Mouse (Mus musculus): ENCODE results near the gene Cog5. TPM values are rescaled to one million over a fixed set of nuclear protein-coding genes. Genes with fewer than 3 reads are reported as not detected.

Cog5 gene
- polyA plus RNA-seq, 1 experiment from 2014 or later, result 29.7 TPM

- Histone ChIP-seq H3K4me3 (replicated peaks) (peak overlapping the region; percentile 81), H3K4me2 (peak overlapping the region; percentile 73), H3K9ac (peak overlapping the region; percentile 68), H3K27me3 (replicated peaks) (no peaks in the 10 kb centered on the region), H3K36me3 (no peaks in the 10 kb centered on the region), H3K27ac (peak overlapping the region; percentile 91), H3K4me1 (peaks cover 3% of the 10 kb centered on the region; the same call in 1 of the 2 replicates), H3K9me3 (no peaks in the 10 kb centered on the region)
- peak; percentile 76 for ATAC-seq (ENCODE audit: insufficient read depth, low FRiP score, low read depth)
- under 1% methylated on average over 29 of the region's 29 CpGs for WGBS
Measured at GRCm38 (mm10) chr12:31654965-31655477, 352 bp downstream of the Cog5 start.

- H3K4me2 ChIP-seq, result no peak overlapping the region
- no peak overlapping the region for H3K4me3 ChIP-seq (replicated peaks)
- no peak overlapping the region for H3K9ac ChIP-seq
- peaks cover 3% of the 10 kb centered on the region; the same call in 1 of the 2 replicates for H3K4me1 ChIP-seq
- H3K27me3 ChIP-seq (replicated peaks), result no peaks in the 10 kb centered on the region
- 0 out of 2 replicates have a peak, but pooled peaks cover under 1% of the 10 kb centered on the region for H3K36me3 ChIP-seq
- no peak for ATAC-seq (ENCODE audit: insufficient read depth, low FRiP score, low read depth)
- H3K9me3 ChIP-seq, result no peaks in the 10 kb centered on the region
- H3K27ac ChIP-seq, result no peak overlapping the region
- WGBS, result 95% methylated on average over 2 of the region's 2 CpGs
Measured at GRCm38 (mm10) chr12:31656841-31657240, 2.2 kb downstream of the Cog5 start.

GRCm38 (mm10) chr12:31665999-31666398 lies 11.3 kb downstream of the Cog5 start:
- Histone ChIP-seq H3K4me1 (no peaks in the 10 kb centered on the region), H3K4me2 (no peak overlapping the region), H3K9me3 (no peaks in the 10 kb centered on the region), H3K36me3 (0 out of 2 replicates have a peak, but pooled peaks cover 2% of the 10 kb centered on the region), H3K9ac (no peak overlapping the region), H3K4me3 (replicated peaks) (no peak overlapping the region), H3K27ac (no peak overlapping the region), H3K27me3 (replicated peaks) (no peaks in the 10 kb centered on the region)
- ATAC-seq (ENCODE audit: insufficient read depth, low FRiP score, low read depth), result no peak
- 72% methylated on average over 6 of the region's 6 CpGs for WGBS

- H3K36me3 ChIP-seq, result no peaks in the 10 kb centered on the region
- no peak overlapping the region for H3K4me2 ChIP-seq
- H3K4me3 ChIP-seq (replicated peaks), result no peak overlapping the region
- no peaks in the 10 kb centered on the region for H3K9me3 ChIP-seq
- ATAC-seq (ENCODE audit: insufficient read depth, low FRiP score, low read depth), result no peak
- no peaks in the 10 kb centered on the region for H3K27me3 ChIP-seq (replicated peaks)
- no peak overlapping the region for H3K9ac ChIP-seq
- H3K4me1 ChIP-seq, result no peaks in the 10 kb centered on the region
- WGBS, result 75% methylated on average over 3 of the region's 3 CpGs
- H3K27ac ChIP-seq, result no peak overlapping the region
Measured at GRCm38 (mm10) chr12:31667187-31667586, 12.5 kb downstream of the Cog5 start.

- H3K4me3 ChIP-seq (replicated peaks), result no peak overlapping the region
- no peaks in the 10 kb centered on the region for H3K9me3 ChIP-seq
- ATAC-seq (ENCODE audit: insufficient read depth, low FRiP score, low read depth), result no peak
- 93% methylated on average over 3 of the region's 3 CpGs for WGBS
- no peak overlapping the region for H3K27ac ChIP-seq
- no peak overlapping the region for H3K9ac ChIP-seq
- no peaks in the 10 kb centered on the region for H3K36me3 ChIP-seq
- no peaks in the 10 kb centered on the region for H3K27me3 ChIP-seq (replicated peaks)
- no peak overlapping the region for H3K4me2 ChIP-seq
- no peaks in the 10 kb centered on the region for H3K4me1 ChIP-seq
Measured at GRCm38 (mm10) chr12:31686679-31687078, 32.0 kb downstream of the Cog5 start.

- Histone ChIP-seq H3K4me1 (no peaks in the 10 kb centered on the region), H3K4me3 (replicated peaks) (no peak overlapping the region), H3K9ac (no peak overlapping the region), H3K9me3 (no peaks in the 10 kb centered on the region), H3K36me3 (no peaks in the 10 kb centered on the region), H3K27me3 (replicated peaks) (no peaks in the 10 kb centered on the region), H3K4me2 (no peak overlapping the region), H3K27ac (no peak overlapping the region)
- WGBS, result 91% methylated on average over 1 of the region's 1 CpGs
- ATAC-seq (ENCODE audit: insufficient read depth, low FRiP score, low read depth), result no peak
Measured at GRCm38 (mm10) chr12:31693278-31693677, 38.6 kb downstream of the Cog5 start.

- 59% methylated on average over 5 of the region's 5 CpGs for WGBS
- no peaks in the 10 kb centered on the region for H3K4me1 ChIP-seq
Measured at GRCm38 (mm10) chr12:31700623-31701347, 46.1 kb downstream of the Cog5 start.

GRCm38 (mm10) chr12:31701411-31701810 lies 46.7 kb downstream of the Cog5 start:
- Histone ChIP-seq H3K9me3 (no peaks in the 10 kb centered on the region), H3K9ac (no peak overlapping the region), H3K4me2 (no peak overlapping the region), H3K4me1 (no peaks in the 10 kb centered on the region), H3K27ac (no peak overlapping the region), H3K27me3 (replicated peaks) (no peaks in the 10 kb centered on the region), H3K36me3 (no peaks in the 10 kb centered on the region), H3K4me3 (replicated peaks) (no peak overlapping the region)
- ATAC-seq (ENCODE audit: insufficient read depth, low FRiP score, low read depth), result no peak
- WGBS, result 64% methylated on average over 5 of the region's 5 CpGs

More at GRCm38 (mm10) chr12:31700623-31701347, 46.1 kb downstream of the Cog5 start:
- H3K36me3 ChIP-seq, result no peaks in the 10 kb centered on the region
- no peak overlapping the region for H3K4me2 ChIP-seq
- no peak overlapping the region for H3K27ac ChIP-seq
- H3K4me3 ChIP-seq (replicated peaks), result no peak overlapping the region
- no peak overlapping the region for H3K9ac ChIP-seq
- no peak for ATAC-seq (ENCODE audit: insufficient read depth, low FRiP score, low read depth)
- no peaks in the 10 kb centered on the region for H3K9me3 ChIP-seq
- no peaks in the 10 kb centered on the region for H3K27me3 ChIP-seq (replicated peaks)

- H3K9me3 ChIP-seq, result no peaks in the 10 kb centered on the region
- H3K36me3 ChIP-seq, result no peaks in the 10 kb centered on the region
- H3K27ac ChIP-seq, result no peak overlapping the region
- no peaks in the 10 kb centered on the region for H3K27me3 ChIP-seq (replicated peaks)
- 83% methylated on average over 6 of the region's 6 CpGs for WGBS
- H3K4me2 ChIP-seq, result no peak overlapping the region
- no peaks in the 10 kb centered on the region for H3K4me1 ChIP-seq
- no peak overlapping the region for H3K4me3 ChIP-seq (replicated peaks)
- ATAC-seq (ENCODE audit: insufficient read depth, low FRiP score, low read depth), result no peak
- H3K9ac ChIP-seq, result no peak overlapping the region
Measured at GRCm38 (mm10) chr12:31703904-31704303, 49.2 kb downstream of the Cog5 start.

GRCm38 (mm10) chr12:31706168-31706567 lies 51.5 kb downstream of the Cog5 start:
- 40% methylated on average over 2 of the region's 2 CpGs for WGBS
- ATAC-seq (ENCODE audit: insufficient read depth, low FRiP score, low read depth), result no peak
- no peak overlapping the region for H3K4me3 ChIP-seq (replicated peaks)
- H3K36me3 ChIP-seq, result no peaks in the 10 kb centered on the region
- H3K27ac ChIP-seq, result no peak overlapping the region
- no peaks in the 10 kb centered on the region for H3K27me3 ChIP-seq (replicated peaks)
- H3K9ac ChIP-seq, result no peak overlapping the region
- no peaks in the 10 kb centered on the region for H3K4me1 ChIP-seq
- H3K9me3 ChIP-seq, result no peaks in the 10 kb centered on the region
- no peak overlapping the region for H3K4me2 ChIP-seq

GRCm38 (mm10) chr12:31707531-31707930 lies 52.9 kb downstream of the Cog5 start:
- ATAC-seq (ENCODE audit: insufficient read depth, low FRiP score, low read depth), result no peak
- Histone ChIP-seq H3K4me2 (no peak overlapping the region), H3K27ac (no peak overlapping the region), H3K4me3 (replicated peaks) (no peak overlapping the region), H3K9me3 (no peaks in the 10 kb centered on the region), H3K27me3 (replicated peaks) (no peaks in the 10 kb centered on the region), H3K4me1 (no peaks in the 10 kb centered on the region), H3K9ac (no peak overlapping the region), H3K36me3 (no peaks in the 10 kb centered on the region)
- 48% methylated on average over 1 of the region's 1 CpGs for WGBS

- no peak for ATAC-seq (ENCODE audit: insufficient read depth, low FRiP score, low read depth)
- no peaks in the 10 kb centered on the region for H3K4me1 ChIP-seq
- no peaks in the 10 kb centered on the region for H3K36me3 ChIP-seq
- no peak overlapping the region for H3K9ac ChIP-seq
- no peaks in the 10 kb centered on the region for H3K27me3 ChIP-seq (replicated peaks)
- WGBS, result 90% methylated on average over 6 of the region's 6 CpGs
- H3K4me2 ChIP-seq, result no peak overlapping the region
- no peak overlapping the region for H3K4me3 ChIP-seq (replicated peaks)
- no peak overlapping the region for H3K27ac ChIP-seq
- H3K9me3 ChIP-seq, result no peaks in the 10 kb centered on the region
Measured at GRCm38 (mm10) chr12:31709665-31710064, 55.0 kb downstream of the Cog5 start.

Measured in stomach, embryonic 15.5 days (tissue).